Mouse (Mus musculus) liver, embryonic 13.5 days (tissue): ENCODE measurements around the gene Cd274. TPM values are rescaled to one million over a fixed set of nuclear protein-coding genes. Genes with fewer than 3 reads are reported as not detected.
"Not testable (repeated sequence)": the region's sequence is repeated elsewhere in the genome, so short reads cannot be mapped to it uniquely, and the experiment has no call there.

Experiments used
- ATAC-seq: fragments of 200-750 bp; cut with Nextera tagmentation; 2 replicates; pipeline ENCODE4 v1.8.0; 2017; ENCODE audit warnings: low read depth, mild to moderate bottlenecking, moderate number of reproducible peaks, moderate library complexity
- DNase-seq: peaks from one replicate; pipeline ENCODE4 v3.0.0; 2022
- H3K27ac ChIP-seq: fragments of 300-500 bp; sonication (generic); 2 replicates; pipeline ENCODE4 v1.5.1; 2015; ENCODE audit warnings: moderate library complexity, mild to moderate bottlenecking, inconsistent platforms
- H3K27me3 ChIP-seq: fragments of 300-500 bp; sonication (generic); 2 replicates; pipeline ENCODE4 v1.6.1; 2015; ENCODE audit warnings: mild to moderate bottlenecking, inconsistent platforms
- H3K36me3 ChIP-seq: fragments of 300-500 bp; sonication (generic); 2 replicates; pipeline ENCODE4 v1.6.1; 2015; ENCODE audit warnings: mild to moderate bottlenecking, inconsistent platforms
- H3K4me1 ChIP-seq: fragments of 300-500 bp; sonication (generic); replicated peaks from 2 replicates; pipeline ENCODE4 v1.6.1; 2015; ENCODE audit warnings: inconsistent platforms
- H3K4me2 ChIP-seq: fragments of 300-500 bp; sonication (generic); 2 replicates; pipeline ENCODE4 v1.6.1; 2015; ENCODE audit warnings: inconsistent platforms, mild to moderate bottlenecking, moderate library complexity
- H3K4me3 ChIP-seq: fragments of 300-500 bp; sonication (generic); replicated peaks from 2 replicates; pipeline ENCODE4 v1.5.1; 2015; ENCODE audit warnings: mild to moderate bottlenecking, inconsistent platforms
- H3K9ac ChIP-seq: fragments of 300-500 bp; sonication (generic); 2 replicates; pipeline ENCODE4 v1.6.1; 2015; ENCODE audit warnings: mild to moderate bottlenecking, inconsistent platforms
- H3K9me3 ChIP-seq: fragments of 300-500 bp; sonication (generic); replicated peaks from 2 replicates; pipeline ENCODE4 v1.6.1; 2016; ENCODE audit warnings: inconsistent platforms
- WGBS: fragments of 180-500 bp; shearing (Covaris S2); methylation state at CpG from one replicate; pipeline ENCODE4 v1.1.7; 2015; ENCODE audit not compliant: insufficient replicate concordance; 5-methylcytosine and 5-hydroxymethylcytosine counted together
- polyA plus RNA-seq: library from polyadenylated mRNA; unstranded; fragments of >200 nt; fragmentation: Nextera tagmentation; extraction: Ambion mirVana; gene quantifications from 2 replicates; pipeline ENCODE4 v1.2.1, GENCODE M21; 2015

The Cd274 gene
- polyA plus RNA-seq, 1 experiment from 2014 or later = 0.16 TPM

- H3K4me1 ChIP-seq = peaks cover 12% of the 10 kb centered on the region
- no peak overlapping the region for H3K9ac ChIP-seq
- H3K27ac ChIP-seq = no peak overlapping the region
- no peaks in the 10 kb centered on the region for H3K36me3 ChIP-seq
- H3K4me2 ChIP-seq = 0 out of 2 replicates have a peak overlapping the region, but pooled peaks have one; percentile 15
- ATAC-seq (no peak), DNase-seq (no peak)
- H3K27me3 ChIP-seq = no peaks in the 10 kb centered on the region
- no peak overlapping the region for H3K4me3 ChIP-seq
- 43% methylated on average over 4 of the region's 4 CpGs for WGBS
- no peaks in the 10 kb centered on the region for H3K9me3 ChIP-seq
These were observed 32.5 kb downstream of the Cd274 start for GRCm38 (mm10) chr19:29399786-29400185.

GRCm38 (mm10) chr19:29400466-29400865, 33.2 kb downstream of the Cd274 start:
- ATAC-seq (no peak), DNase-seq (peak; percentile 12)
- Histone ChIP-seq H3K27me3 (no peaks in the 10 kb centered on the region), H3K4me2 (peak overlapping the region; percentile 15; the same call in 1 of the 2 replicates), H3K9ac (no peak overlapping the region), H3K36me3 (no peaks in the 10 kb centered on the region), H3K27ac (no peak overlapping the region), H3K4me3 (no peak overlapping the region), H3K9me3 (no peaks in the 10 kb centered on the region), H3K4me1 (peaks cover 12% of the 10 kb centered on the region)
- WGBS = 10% methylated on average over 3 of the region's 3 CpGs

- Histone ChIP-seq H3K27ac (no peak overlapping the region), H3K4me1 (peaks cover 12% of the 10 kb centered on the region), H3K27me3 (no peaks in the 10 kb centered on the region), H3K36me3 (no peaks in the 10 kb centered on the region), H3K9me3 (no peaks in the 10 kb centered on the region), H3K9ac (no peak overlapping the region), H3K4me3 (no peak overlapping the region), H3K4me2 (no peak overlapping the region)
- DNase-seq (no peak), ATAC-seq (no peak)
- WGBS = 78% methylated on average over 4 of the region's 4 CpGs
These were observed 35.4 kb downstream of the Cd274 start for GRCm38 (mm10) chr19:29402621-29403020.

- Histone ChIP-seq H3K36me3 (no peaks in the 10 kb centered on the region), H3K4me3 (no peak overlapping the region), H3K9ac (no peak overlapping the region), H3K27ac (no peak overlapping the region), H3K4me1 (peaks cover 12% of the 10 kb centered on the region), H3K4me2 (no peak overlapping the region), H3K9me3 (no peaks in the 10 kb centered on the region), H3K27me3 (no peaks in the 10 kb centered on the region)
- DNase-seq (no peak), ATAC-seq (no peak)
- WGBS = 66% methylated on average over 4 of the region's 4 CpGs
These were observed 36.0 kb downstream of the Cd274 start for GRCm38 (mm10) chr19:29403251-29403650.

- no peak for ATAC-seq
- Histone ChIP-seq H3K4me1 (peaks cover 5% of the 10 kb centered on the region), H3K27ac (no peak overlapping the region), H3K4me2 (no peak overlapping the region), H3K9ac (no peak overlapping the region), H3K27me3 (no peaks in the 10 kb centered on the region), H3K9me3 (no peaks in the 10 kb centered on the region), H3K4me3 (no peak overlapping the region), H3K36me3 (no peaks in the 10 kb centered on the region)
- no peak for DNase-seq
- 75% methylated on average over 2 of the region's 2 CpGs for WGBS
These were observed 38.1 kb downstream of the Cd274 start for GRCm38 (mm10) chr19:29405388-29405787.

GRCm38 (mm10) chr19:29406042-29407017, 39.1 kb downstream of the Cd274 start:
- Histone ChIP-seq H3K4me2 (no peak overlapping the region), H3K27me3 (no peaks in the 10 kb centered on the region), H3K4me3 (no peak overlapping the region), H3K36me3 (no peaks in the 10 kb centered on the region), H3K4me1 (no peaks in the 10 kb centered on the region), H3K27ac (no peak overlapping the region), H3K9ac (no peak overlapping the region), H3K9me3 (no peaks in the 10 kb centered on the region)
- DNase-seq (no peak), ATAC-seq (no peak)
- 81% methylated on average over 18 of the region's 18 CpGs for WGBS

- DNase-seq (no peak), ATAC-seq (no peak)
- H3K36me3 ChIP-seq = no peaks in the 10 kb centered on the region
- no peaks in the 10 kb centered on the region for H3K9me3 ChIP-seq
- H3K27me3 ChIP-seq = no peaks in the 10 kb centered on the region
- no peak within 1 kb of the TSS for H3K9ac ChIP-seq
- no peak within 1 kb of the TSS for H3K27ac ChIP-seq
- H3K4me1 ChIP-seq = no peaks in the 10 kb centered on the region
- no peak within 1 kb of the TSS for H3K4me3 ChIP-seq
- no peak within 1 kb of the TSS for H3K4me2 ChIP-seq
- WGBS = 65% methylated on average over 4 of the region's 4 CpGs
These were observed 43.4 kb downstream of the Cd274 start, which contains the start of gene Pdcd1lg2 for GRCm38 (mm10) chr19:29410619-29411018. Gene Pdcd1lg2, plus strand, starts transcription at chr19:29410919.

GRCm38 (mm10) chr19:29412476-29413420, 45.5 kb downstream of the Cd274 start:
- no peaks in the 10 kb centered on the region for H3K36me3 ChIP-seq
- no peak overlapping the region for H3K4me2 ChIP-seq
- no peak overlapping the region for H3K4me3 ChIP-seq
- DNase-seq (no peak), ATAC-seq (no peak)
- H3K27ac ChIP-seq = no peak overlapping the region
- WGBS = 66% methylated on average over 6 of the region's 6 CpGs
- no peaks in the 10 kb centered on the region for H3K27me3 ChIP-seq
- H3K9me3 ChIP-seq = no peaks in the 10 kb centered on the region
- H3K9ac ChIP-seq = no peak overlapping the region
- H3K4me1 ChIP-seq = peaks cover 6% of the 10 kb centered on the region

GRCm38 (mm10) chr19:29414513-29414912, 47.3 kb downstream of the Cd274 start:
- Histone ChIP-seq H3K4me3 (no peak overlapping the region), H3K27me3 (no peaks in the 10 kb centered on the region), H3K9me3 (no peaks in the 10 kb centered on the region), H3K27ac (no peak overlapping the region), H3K9ac (no peak overlapping the region), H3K4me1 (peaks cover 17% of the 10 kb centered on the region), H3K36me3 (no peaks in the 10 kb centered on the region), H3K4me2 (no peak overlapping the region)
- ATAC-seq (no peak), DNase-seq (no peak)
- 70% methylated on average over 3 of the region's 3 CpGs for WGBS

- H3K9ac ChIP-seq, H3K27me3 ChIP-seq, ATAC-seq, H3K4me2 ChIP-seq, H3K36me3 ChIP-seq, H3K4me3 ChIP-seq, H3K9me3 ChIP-seq, H3K27ac ChIP-seq, DNase-seq: not testable (repeated sequence)
- peaks cover 19% of the 10 kb centered on the region for H3K4me1 ChIP-seq
These were observed 47.7 kb downstream of the Cd274 start for GRCm38 (mm10) chr19:29414917-29415316.

- no peak overlapping the region for H3K27ac ChIP-seq
- H3K27me3 ChIP-seq = no peaks in the 10 kb centered on the region
- DNase-seq = no peak
- no peak overlapping the region for H3K9ac ChIP-seq
- 33% methylated on average over 3 of the region's 3 CpGs for WGBS
- H3K4me1 ChIP-seq = peaks cover 27% of the 10 kb centered on the region
- no peak overlapping the region for H3K4me2 ChIP-seq
- ATAC-seq = no peak
- H3K36me3 ChIP-seq = no peaks in the 10 kb centered on the region
- no peaks in the 10 kb centered on the region for H3K9me3 ChIP-seq
- H3K4me3 ChIP-seq = no peak overlapping the region
These were observed 49.2 kb downstream of the Cd274 start for GRCm38 (mm10) chr19:29416393-29416902.
